Mouse (Mus musculus) lung, adult 2 months (tissue): ENCODE results near the gene Ubn1. TPM values are rescaled to one million over a fixed set of nuclear protein-coding genes. Genes with fewer than 3 reads are reported as not detected.

ENCODE experiments used
- DNase-seq: peaks from one replicate; pipeline ENCODE4 v3.0.0; 2022
- H3K4me1 ChIP-seq: fragments of 200-500 bp; 2 replicates; pipeline ENCODE4 v1.6.1; 2011; ENCODE audit warnings: low read length; ENCODE audit not compliant: control insufficient read depth, insufficient read depth
- H3K4me3 ChIP-seq: fragments of 200-500 bp; replicated peaks from 2 replicates; pipeline ENCODE3; 2011; ENCODE audit warnings: low read depth, mild to moderate bottlenecking, control low read depth, low read length; ENCODE audit errors: extremely low read depth
- CTCF ChIP-seq: fragments of 200-500 bp; IDR thresholded peaks from 2 replicates; pipeline ENCODE4 v1.5.1; 2011; ENCODE audit warnings: mild to moderate bottlenecking, low read length, control low read depth; ENCODE audit not compliant: insufficient read depth
- POLR2A ChIP-seq: fragments of 200-500 bp; IDR thresholded peaks from 2 replicates; pipeline ENCODE4 v1.6.1; 2011; ENCODE audit warnings: low read depth, mild to moderate bottlenecking, control low read depth, low read length, borderline replicate concordance; ENCODE audit errors: extremely low read depth
- WGBS: fragments of 180-500 bp; shearing (Covaris S2); methylation state at CpG from one replicate; pipeline ENCODE4 v1.1.7; 2018; 5-methylcytosine and 5-hydroxymethylcytosine counted together
- polyA plus RNA-seq: library from polyadenylated mRNA; depleted of rRNA; stranded (reverse); fragments of >200 nt; gene quantifications from 2 replicates; pipeline ENCODE4 v1.2.3, GENCODE M21; 2012

Gene Ubn1
- polyA plus RNA-seq, 1 experiment = 46.2 TPM

DNA sequence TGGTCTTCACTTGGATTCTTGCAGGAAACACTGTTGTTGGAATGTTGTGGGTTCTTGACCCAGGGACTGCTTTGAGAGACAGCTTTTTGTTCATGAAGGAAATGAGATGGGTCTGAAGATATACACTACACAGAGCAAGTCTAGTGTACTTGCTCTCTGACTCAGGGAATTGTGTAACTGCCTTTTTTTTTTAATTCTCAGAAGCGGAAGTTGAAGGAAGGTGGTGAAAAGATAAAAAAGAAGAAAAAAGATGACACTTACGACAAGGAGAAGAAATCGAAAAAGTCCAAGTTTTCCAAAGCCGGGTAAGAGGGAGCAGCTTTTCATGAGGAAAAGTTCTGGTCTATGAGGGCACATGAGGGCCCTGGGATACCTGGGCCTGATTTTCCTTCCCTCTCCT, 13.6 kb downstream of the Ubn1 start:
- no peak for DNase-seq
- TF ChIP-seq POLR2A (no peak), CTCF (no peak)
- H3K4me1 ChIP-seq = peaks cover 2% of the 10 kb centered on the region
- WGBS = 87% methylated on average over 4 of the region's 4 CpGs
- H3K4me3 ChIP-seq = no peak overlapping the region

DNA sequence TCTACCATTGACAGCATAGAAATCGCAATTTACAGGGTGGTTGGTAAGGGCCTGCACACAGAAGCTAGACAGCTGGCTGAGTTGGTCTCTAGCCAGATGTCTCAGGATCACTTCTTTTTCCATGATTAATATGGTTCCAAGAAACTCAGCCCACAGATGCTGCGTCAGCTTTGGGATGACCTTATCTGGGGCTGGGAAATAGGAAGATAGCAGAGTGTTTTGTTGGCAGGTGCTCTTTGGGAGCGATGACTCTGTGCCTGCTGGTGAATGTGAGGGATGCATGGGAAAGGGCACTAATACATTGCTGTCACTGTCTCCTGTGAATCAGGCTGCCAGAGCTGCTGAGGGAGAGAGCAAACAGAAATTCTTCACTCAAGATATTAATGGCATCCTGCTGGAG, 20.5 kb downstream of the Ubn1 start:
- 66% methylated on average over 3 of the region's 3 CpGs for WGBS
- no peak for DNase-seq
- Histone ChIP-seq H3K4me3 (no peak overlapping the region), H3K4me1 (peaks cover 2% of the 10 kb centered on the region)
- TF ChIP-seq POLR2A = no peak
- TF ChIP-seq CTCF = no peak

DNA sequence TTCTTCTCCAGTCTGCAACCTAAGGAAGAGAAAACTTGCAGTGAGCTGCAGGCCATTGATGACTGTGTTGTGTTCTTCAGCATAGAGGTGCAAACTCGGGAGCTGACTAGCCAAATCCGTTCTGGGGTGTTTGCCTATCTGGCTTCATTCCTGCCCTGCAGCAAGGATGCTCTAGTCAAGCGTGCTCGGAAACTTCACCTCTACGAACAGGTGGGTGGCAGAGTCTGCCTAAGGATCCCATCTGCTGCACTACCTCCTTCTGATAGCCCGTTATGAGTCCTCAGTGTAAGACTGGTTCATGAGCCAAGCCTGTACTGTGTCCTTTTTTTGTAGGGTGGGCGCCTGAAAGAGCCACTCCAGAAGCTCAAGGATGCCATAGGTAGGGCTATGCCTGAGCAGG, 22.1 kb downstream of the Ubn1 start:
- 84% methylated on average over 7 of the region's 7 CpGs for WGBS
- H3K4me3 ChIP-seq = no peak overlapping the region
- no peak for TF ChIP-seq POLR2A
- TF ChIP-seq CTCF = no peak

DNA sequence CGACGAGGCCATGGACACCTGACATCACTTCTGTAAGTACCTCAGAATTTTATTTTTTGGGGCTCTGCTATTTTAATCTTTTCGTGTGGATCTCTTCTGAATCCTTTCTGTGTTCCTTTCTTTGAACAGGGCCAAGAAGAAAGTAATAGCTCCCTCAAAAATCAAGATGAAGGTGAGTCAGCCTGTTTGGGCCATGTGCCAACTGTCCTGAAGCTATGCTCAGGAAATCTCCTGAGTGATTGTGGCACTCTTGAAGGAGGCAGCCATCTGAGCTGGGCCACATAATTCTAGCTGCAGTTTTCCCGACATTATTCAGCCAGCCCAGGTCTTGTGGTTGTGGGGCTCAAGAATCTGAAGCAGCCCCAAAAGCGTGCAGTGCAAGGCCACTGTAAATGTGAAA, 24.5 kb downstream of the Ubn1 start:
- no peak overlapping the region for H3K4me3 ChIP-seq
- TF ChIP-seq CTCF (no peak), POLR2A (no peak)
- no peaks in the 10 kb centered on the region for H3K4me1 ChIP-seq
- no peak for DNase-seq
- 83% methylated on average over 5 of the region's 5 CpGs for WGBS

More for the DNA sequence above, 22.1 kb downstream of the Ubn1 start:
- H3K4me1 ChIP-seq = peaks cover 2% of the 10 kb centered on the region
- DNase-seq = no peak

DNA sequence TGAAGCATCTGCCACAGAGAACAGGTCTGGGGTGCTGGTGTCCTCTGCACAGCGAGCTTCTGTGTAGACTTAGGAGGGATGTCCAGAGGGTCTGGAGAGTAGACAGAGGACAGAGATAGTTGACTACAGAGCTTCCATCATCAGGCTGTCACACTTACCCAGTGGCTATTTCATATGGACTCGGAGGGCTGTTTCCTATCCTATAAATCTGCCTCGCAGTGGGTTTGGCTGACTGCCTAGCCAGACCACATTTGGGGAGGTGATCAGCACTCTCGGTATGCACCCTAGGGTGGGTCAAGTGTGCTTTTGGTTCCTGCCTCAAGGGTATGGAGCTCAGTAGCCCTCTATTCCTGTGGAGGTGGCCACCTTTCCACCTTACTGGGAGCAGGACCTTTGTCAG, 35.3 kb downstream of the Ubn1 start:
- no peak for DNase-seq
- WGBS = 79% methylated on average over 4 of the region's 4 CpGs
- TF ChIP-seq POLR2A (no peak), CTCF (no peak)
- Histone ChIP-seq H3K4me1 (no peaks in the 10 kb centered on the region), H3K4me3 (no peak overlapping the region)

DNA sequence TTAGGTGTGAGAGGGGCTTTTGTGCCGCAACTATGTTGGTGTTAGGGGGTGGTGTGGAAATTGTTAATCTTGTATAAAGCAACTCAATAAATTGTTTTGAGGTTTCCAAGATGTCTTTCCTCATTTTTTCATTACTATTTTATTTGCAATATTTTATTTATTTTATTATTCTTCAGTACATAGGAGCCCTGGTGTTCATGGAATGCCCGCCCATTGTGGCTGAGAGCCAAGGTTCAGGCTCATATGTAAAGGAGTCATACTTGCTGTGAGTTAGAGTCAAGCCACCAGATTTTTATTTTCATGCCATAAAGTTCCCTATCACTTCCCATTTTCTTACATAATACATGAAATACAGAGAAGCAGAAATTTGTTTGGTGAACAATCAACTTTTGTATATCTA, 36.3 kb downstream of the Ubn1 start:
- H3K4me3 ChIP-seq = no peak overlapping the region
- WGBS = 96% methylated on average over 2 of the region's 2 CpGs
- TF ChIP-seq POLR2A = no peak
- TF ChIP-seq CTCF = no peak
- no peaks in the 10 kb centered on the region for H3K4me1 ChIP-seq
- DNase-seq = no peak

DNA sequence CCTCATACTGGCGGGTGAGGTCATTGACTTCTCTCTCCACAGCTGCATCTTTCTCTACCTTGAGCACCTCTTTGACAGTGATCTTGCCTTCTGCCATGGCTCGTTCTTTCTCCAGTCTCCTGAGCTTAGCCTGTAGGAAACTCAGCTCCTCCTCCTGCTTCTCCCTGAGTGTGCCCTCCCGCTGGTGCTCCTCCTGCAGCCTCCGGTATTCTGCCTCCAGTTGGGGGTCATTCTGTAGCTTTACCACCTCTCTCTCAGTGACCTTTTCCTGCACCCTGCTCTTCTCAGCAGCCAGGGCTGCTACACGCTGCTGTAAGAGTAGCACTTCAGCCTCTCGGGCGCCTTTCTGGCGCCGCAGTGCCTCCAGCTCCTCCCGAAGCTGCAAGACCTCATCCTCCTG, 39.2 kb downstream of the Ubn1 start:
- WGBS = 64% methylated on average over 10 of the region's 10 CpGs
- no peaks in the 10 kb centered on the region for H3K4me1 ChIP-seq
- no peak overlapping the region for H3K4me3 ChIP-seq
- TF ChIP-seq CTCF (no peak), POLR2A (no peak)
- DNase-seq = no peak

DNA sequence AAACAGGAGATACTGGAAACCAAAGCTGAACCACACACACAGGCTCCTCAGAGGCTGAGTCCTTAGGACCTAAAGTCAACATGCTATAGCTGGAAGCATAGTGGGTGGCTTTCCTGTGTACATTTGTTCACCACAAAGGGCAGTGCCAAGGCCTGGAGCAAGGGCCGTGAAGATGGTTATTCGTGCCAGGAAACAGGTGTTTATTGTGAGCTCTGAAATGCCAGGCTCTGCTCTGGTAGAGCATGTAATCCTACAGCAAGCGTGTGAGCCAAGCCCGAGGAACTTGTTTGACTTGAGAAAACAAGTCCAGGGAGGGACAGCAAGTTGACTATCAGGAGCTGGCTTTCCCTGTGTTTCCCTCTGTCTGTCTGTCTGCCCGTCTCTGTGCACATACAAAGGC, 43.4 kb downstream of the Ubn1 start:
- TF ChIP-seq CTCF = no peak
- no peak for TF ChIP-seq POLR2A
- DNase-seq = no peak
- no peak overlapping the region for H3K4me3 ChIP-seq
- 51% methylated on average over 5 of the region's 5 CpGs for WGBS
- no peaks in the 10 kb centered on the region for H3K4me1 ChIP-seq

DNA sequence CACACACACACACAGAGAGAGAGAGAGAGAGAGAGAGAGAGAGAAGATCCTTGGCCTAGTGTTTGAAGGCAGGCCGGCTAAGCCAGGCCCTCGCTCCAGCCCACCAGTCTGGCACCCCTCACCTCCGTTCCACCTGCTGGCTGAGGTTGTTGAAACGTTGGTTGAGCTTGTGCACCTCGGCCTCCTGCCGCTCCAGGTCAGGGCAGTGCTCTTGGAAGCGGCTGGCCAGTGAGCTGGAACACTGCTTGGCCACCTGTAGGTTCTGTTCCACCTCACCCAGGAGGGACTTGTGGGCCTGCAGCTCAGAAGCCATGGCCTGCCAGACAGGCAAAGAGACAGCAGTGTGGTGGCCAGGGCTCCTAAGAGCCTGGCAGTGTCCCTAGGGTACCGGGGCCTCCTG, 46.6 kb downstream of the Ubn1 start:
- TF ChIP-seq CTCF = no peak
- TF ChIP-seq POLR2A = no peak
- 88% methylated on average over 8 of the region's 8 CpGs for WGBS
- no peak for DNase-seq
- Histone ChIP-seq H3K4me3 (no peak overlapping the region), H3K4me1 (no peaks in the 10 kb centered on the region)

DNA sequence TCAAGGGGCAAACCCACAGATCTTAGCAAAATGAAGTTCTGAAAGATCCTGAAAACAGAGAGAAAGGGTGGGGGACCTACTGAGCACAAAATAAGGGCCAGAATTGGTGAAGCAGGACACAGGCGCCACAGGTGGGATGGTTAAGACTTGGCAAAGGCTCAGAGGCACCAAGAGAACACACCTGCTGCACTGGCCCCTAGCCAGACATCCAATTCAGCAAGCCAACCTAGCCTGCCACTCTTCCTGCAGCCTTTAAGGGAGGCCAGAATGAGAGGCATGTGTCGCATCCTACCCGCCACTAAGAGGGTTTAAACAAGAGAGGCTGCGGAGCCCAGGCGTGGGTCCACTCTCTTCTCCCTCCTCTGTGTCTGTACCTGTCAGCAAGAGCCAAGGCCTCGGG, 51.1 kb downstream of the Ubn1 start:
- Histone ChIP-seq H3K4me1 (no peaks in the 10 kb centered on the region), H3K4me3 (no peak overlapping the region)
- TF ChIP-seq CTCF = no peak
- TF ChIP-seq POLR2A = no peak
- DNase-seq = no peak
- WGBS = 78% methylated on average over 6 of the region's 6 CpGs

DNA sequence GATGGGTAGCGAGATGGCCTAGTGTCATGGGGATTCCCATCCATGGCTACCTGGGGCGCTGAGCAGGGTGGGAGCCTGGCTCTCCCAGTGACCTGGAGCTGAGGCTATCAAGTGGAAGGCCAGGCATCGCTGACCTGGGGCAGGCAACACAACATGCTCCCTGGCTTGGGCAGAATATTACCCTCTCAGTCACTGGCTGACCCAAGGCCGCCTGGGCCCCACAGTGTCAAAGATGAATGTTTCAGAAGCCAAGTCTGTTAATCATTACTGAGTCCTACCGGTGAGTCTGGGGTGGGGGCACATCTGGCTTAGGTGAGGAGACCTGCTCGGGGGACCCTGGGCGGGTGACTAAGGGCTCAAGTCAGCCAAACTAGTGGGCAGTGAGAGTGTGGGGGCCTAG, 60.0 kb downstream of the Ubn1 start:
- TF ChIP-seq CTCF (no peak), POLR2A (no peak)
- Histone ChIP-seq H3K4me1 (no peaks in the 10 kb centered on the region), H3K4me3 (no peak overlapping the region)
- no peak for DNase-seq
- WGBS = 80% methylated on average over 7 of the region's 7 CpGs
